Mouse (Mus musculus): ENCODE data around the gene Prps1l1. TPM values are rescaled to one million over a fixed set of nuclear protein-coding genes. Genes with fewer than 3 reads are reported as not detected.

The Prps1l1 gene
- polyA plus RNA-seq, 1 experiment from 2014 or later: 0.09 TPM

GRCm38 (mm10) chr12:35007851-35008250, 23.3 kb downstream of the Prps1l1 start:
- 55% methylated on average over 1 of the region's 1 CpGs for WGBS
- H3K4me3 ChIP-seq (replicated peaks): no peak overlapping the region
- no peak; the same call in 1 of the 2 replicates for ATAC-seq
- no peak overlapping the region for H3K27ac ChIP-seq
- no peaks in the 10 kb centered on the region for H3K36me3 ChIP-seq
- peaks cover 13% of the 10 kb centered on the region for H3K4me1 ChIP-seq (replicated peaks)
- H3K9me3 ChIP-seq: no peaks in the 10 kb centered on the region
- H3K4me2 ChIP-seq (replicated peaks): no peak overlapping the region
- H3K27me3 ChIP-seq: no peaks in the 10 kb centered on the region
- H3K9ac ChIP-seq (replicated peaks): no peak overlapping the region

- ATAC-seq: peak; percentile 95
- Histone ChIP-seq H3K9me3 (no peaks in the 10 kb centered on the region), H3K36me3 (no peaks in the 10 kb centered on the region), H3K4me3 (replicated peaks) (no peak overlapping the region), H3K9ac (replicated peaks) (no peak overlapping the region), H3K4me1 (replicated peaks) (peaks cover 13% of the 10 kb centered on the region), H3K4me2 (replicated peaks) (peak overlapping the region; percentile 9; the same call in 1 of the 2 replicates), H3K27me3 (no peaks in the 10 kb centered on the region), H3K27ac (0 out of 2 replicates have a peak overlapping the region, but pooled peaks have one; percentile 25)
- WGBS: 24% methylated on average over 11 of the region's 11 CpGs
Measured at GRCm38 (mm10) chr12:35008340-35009137, 24.0 kb downstream of the Prps1l1 start.

- Histone ChIP-seq H3K4me2 (replicated peaks) (no peak overlapping the region), H3K9me3 (no peaks in the 10 kb centered on the region), H3K9ac (replicated peaks) (no peak overlapping the region), H3K27ac (no peak overlapping the region), H3K4me1 (replicated peaks) (peaks cover 13% of the 10 kb centered on the region), H3K27me3 (0 out of 2 replicates have a peak, but pooled peaks cover 7% of the 10 kb centered on the region), H3K36me3 (no peaks in the 10 kb centered on the region), H3K4me3 (replicated peaks) (no peak overlapping the region)
- ATAC-seq: no peak
- WGBS: 58% methylated on average over 1 of the region's 1 CpGs
Measured at GRCm38 (mm10) chr12:35011462-35011861, 26.9 kb downstream of the Prps1l1 start.

- Histone ChIP-seq H3K4me1 (replicated peaks) (peaks cover under 1% of the 10 kb centered on the region), H3K9ac (replicated peaks) (no peak overlapping the region), H3K4me3 (replicated peaks) (no peak overlapping the region), H3K4me2 (replicated peaks) (no peak overlapping the region), H3K9me3 (no peaks in the 10 kb centered on the region), H3K27me3 (0 out of 2 replicates have a peak, but pooled peaks cover 7% of the 10 kb centered on the region), H3K27ac (no peak overlapping the region), H3K36me3 (no peaks in the 10 kb centered on the region)
- WGBS: 64% methylated on average over 2 of the region's 2 CpGs
- ATAC-seq: no peak
Measured at GRCm38 (mm10) chr12:35013950-35014349, 29.4 kb downstream of the Prps1l1 start.

- H3K4me3 ChIP-seq (replicated peaks): no peak overlapping the region
- H3K4me2 ChIP-seq (replicated peaks): no peak overlapping the region
- H3K9ac ChIP-seq (replicated peaks): no peak overlapping the region
- no peaks in the 10 kb centered on the region for H3K9me3 ChIP-seq
- no peaks in the 10 kb centered on the region for H3K4me1 ChIP-seq (replicated peaks)
- no peak overlapping the region for H3K27ac ChIP-seq
- WGBS: 58% methylated on average over 3 of the region's 3 CpGs
- ATAC-seq: peak; percentile 83
- H3K27me3 ChIP-seq: 0 out of 2 replicates have a peak, but pooled peaks cover 7% of the 10 kb centered on the region
- H3K36me3 ChIP-seq: no peaks in the 10 kb centered on the region
Measured at GRCm38 (mm10) chr12:35016056-35016455, 31.5 kb downstream of the Prps1l1 start.

GRCm38 (mm10) chr12:35016481-35017250, 32.1 kb downstream of the Prps1l1 start:
- H3K9me3 ChIP-seq: no peaks in the 10 kb centered on the region
- WGBS: 88% methylated on average over 9 of the region's 9 CpGs
- no peak overlapping the region for H3K4me3 ChIP-seq (replicated peaks)
- no peaks in the 10 kb centered on the region for H3K4me1 ChIP-seq (replicated peaks)
- H3K27ac ChIP-seq: no peak overlapping the region
- peak; percentile 37; the same call in 1 of the 2 replicates for ATAC-seq
- H3K36me3 ChIP-seq: no peaks in the 10 kb centered on the region
- no peak overlapping the region for H3K4me2 ChIP-seq (replicated peaks)
- 0 out of 2 replicates have a peak, but pooled peaks cover 7% of the 10 kb centered on the region for H3K27me3 ChIP-seq
- H3K9ac ChIP-seq (replicated peaks): no peak overlapping the region

GRCm38 (mm10) chr12:35018679-35019237, 34.2 kb downstream of the Prps1l1 start:
- 86% methylated on average over 9 of the region's 9 CpGs for WGBS
- Histone ChIP-seq H3K36me3 (no peaks in the 10 kb centered on the region), H3K27me3 (0 out of 2 replicates have a peak, but pooled peaks cover 6% of the 10 kb centered on the region), H3K27ac (no peak overlapping the region), H3K4me1 (replicated peaks) (no peaks in the 10 kb centered on the region; the same call in 1 of the 2 replicates), H3K9me3 (no peaks in the 10 kb centered on the region), H3K4me3 (replicated peaks) (no peak overlapping the region), H3K9ac (replicated peaks) (no peak overlapping the region), H3K4me2 (replicated peaks) (no peak overlapping the region)
- no peak for ATAC-seq

- no peak overlapping the region for H3K4me3 ChIP-seq (replicated peaks)
- H3K9ac ChIP-seq (replicated peaks): no peak overlapping the region
- H3K9me3 ChIP-seq: no peaks in the 10 kb centered on the region
- no peak overlapping the region for H3K4me2 ChIP-seq (replicated peaks)
- no peak for ATAC-seq
- H3K4me1 ChIP-seq (replicated peaks): no peaks in the 10 kb centered on the region; the same call in 1 of the 2 replicates
- H3K36me3 ChIP-seq: no peaks in the 10 kb centered on the region
- no peak overlapping the region for H3K27ac ChIP-seq
- H3K27me3 ChIP-seq: no peaks in the 10 kb centered on the region
- WGBS: 89% methylated on average over 9 of the region's 9 CpGs
Measured at GRCm38 (mm10) chr12:35021285-35021684, 36.7 kb downstream of the Prps1l1 start.

- Histone ChIP-seq H3K9ac (replicated peaks) (no peak overlapping the region), H3K27ac (no peak overlapping the region), H3K4me2 (replicated peaks) (no peak overlapping the region), H3K4me3 (replicated peaks) (no peak overlapping the region), H3K9me3 (no peaks in the 10 kb centered on the region), H3K36me3 (no peaks in the 10 kb centered on the region), H3K27me3 (no peaks in the 10 kb centered on the region), H3K4me1 (replicated peaks) (no peaks in the 10 kb centered on the region; the same call in 1 of the 2 replicates)
- WGBS: 44% methylated on average over 10 of the region's 10 CpGs
- no peak for ATAC-seq
Measured at GRCm38 (mm10) chr12:35022066-35022465, 37.5 kb downstream of the Prps1l1 start.

GRCm38 (mm10) chr12:35025916-35026432, 41.4 kb downstream of the Prps1l1 start:
- no peak overlapping the region for H3K4me3 ChIP-seq (replicated peaks)
- no peak overlapping the region for H3K9ac ChIP-seq (replicated peaks)
- H3K4me2 ChIP-seq (replicated peaks): no peak overlapping the region
- no peaks in the 10 kb centered on the region for H3K36me3 ChIP-seq
- 64% methylated on average over 4 of the region's 4 CpGs for WGBS
- H3K9me3 ChIP-seq: no peaks in the 10 kb centered on the region
- no peak for ATAC-seq
- H3K4me1 ChIP-seq (replicated peaks): no peaks in the 10 kb centered on the region; the same call in 1 of the 2 replicates
- H3K27me3 ChIP-seq: no peaks in the 10 kb centered on the region
- no peak overlapping the region for H3K27ac ChIP-seq

GRCm38 (mm10) chr12:35027533-35027932, 43.0 kb downstream of the Prps1l1 start:
- Histone ChIP-seq H3K27ac (no peak overlapping the region), H3K9me3 (no peaks in the 10 kb centered on the region), H3K4me2 (replicated peaks) (no peak overlapping the region), H3K9ac (replicated peaks) (no peak overlapping the region), H3K36me3 (no peaks in the 10 kb centered on the region), H3K4me1 (replicated peaks) (no peaks in the 10 kb centered on the region), H3K4me3 (replicated peaks) (no peak overlapping the region), H3K27me3 (no peaks in the 10 kb centered on the region)
- WGBS: 42% methylated on average over 1 of the region's 1 CpGs
- no peak for ATAC-seq
